Mouse (Mus musculus): Measurements from ENCODE around the gene Mmp25. TPM values are rescaled to one million over a fixed set of nuclear protein-coding genes. Genes with fewer than 3 reads are reported as not detected.

Mmp25 gene
- total and polyA plus RNA-seq, 2 experiments = under 0.01 to 0.10 TPM

DNA sequence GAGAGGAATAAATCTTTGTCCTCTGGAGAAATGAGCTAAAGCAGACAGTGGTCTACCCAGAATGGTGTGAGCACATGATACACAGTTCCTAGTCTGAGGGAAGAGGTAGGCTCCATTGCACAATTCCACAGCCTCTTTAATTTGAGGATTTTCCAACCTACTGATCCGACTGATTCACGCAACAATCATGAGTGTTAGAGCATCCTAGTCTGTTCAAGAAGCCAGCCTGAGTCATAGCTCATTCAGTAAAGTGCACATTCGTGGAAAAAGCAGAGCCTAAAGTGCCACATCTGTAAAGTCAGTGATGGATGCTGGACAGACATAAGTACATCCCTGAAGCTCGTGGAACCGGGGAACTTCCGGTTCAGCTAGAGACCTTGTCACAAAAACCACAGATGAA, 6.3 kb upstream of the Mmp25 start:
- Histone ChIP-seq H3K4me1 (ENCODE audit: control insufficient read depth, insufficient read depth, low read length) (no peaks in the 10 kb centered on the region), H3K27ac (replicated peaks; ENCODE audit: insufficient read depth, low read depth, low read length) (no peak overlapping the region), H3K9ac (ENCODE audit: low read depth, low read length) (no peak overlapping the region), H3K27me3 (ENCODE audit: control insufficient read depth, insufficient read depth, low read length) (no peaks in the 10 kb centered on the region), H3K79me2 (ENCODE audit: control insufficient read depth, insufficient read depth, low read length) (no peaks in the 10 kb centered on the region), H3K36me3 (ENCODE audit: control insufficient read depth, insufficient read depth, low read length) (no peaks in the 10 kb centered on the region), H3K4me3 (ENCODE audit: insufficient read depth, low read depth, low read length) (no peak overlapping the region)
- DNase-seq (ENCODE audit: extremely low read depth, low read depth, low spot score) = no peak
- no peak for TF ChIP-seq CTCF (IDR thresholded peaks at IDR 0.05; ENCODE audit: low read depth, low read length)
- 75% methylated on average over 6 of the region's 6 CpGs for WGBS

DNA sequence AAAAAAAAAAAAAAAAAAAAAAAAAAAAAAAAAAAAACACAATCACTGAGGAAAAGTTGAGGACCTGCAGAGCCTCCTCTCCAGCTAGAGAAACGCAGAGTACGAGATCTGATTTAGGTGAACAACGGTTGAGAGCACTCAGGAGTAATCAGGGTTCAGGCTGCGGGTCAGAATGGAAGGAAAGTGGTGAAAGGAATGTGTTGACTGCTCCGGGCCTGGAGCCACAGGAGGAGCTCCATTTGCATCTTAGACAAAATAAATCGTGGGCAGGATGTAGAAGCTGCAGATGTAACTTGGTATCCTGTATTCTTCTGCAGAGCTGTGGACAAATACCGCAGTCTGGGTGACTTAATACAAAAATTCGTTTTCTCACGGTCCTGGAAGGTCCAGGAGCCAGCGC, 817 bp upstream of the Mmp25 start:
- no peaks in the 10 kb centered on the region for H3K36me3 ChIP-seq (ENCODE audit: control insufficient read depth, insufficient read depth, low read length)
- H3K4me1 ChIP-seq (ENCODE audit: control insufficient read depth, insufficient read depth, low read length) = peaks cover 2% of the 10 kb centered on the region; the same call in 1 of the 2 replicates
- no peak overlapping the region for H3K9ac ChIP-seq (ENCODE audit: low read depth, low read length)
- H3K4me3 ChIP-seq (ENCODE audit: insufficient read depth, low read depth, low read length) = no peak overlapping the region
- TF ChIP-seq CTCF (IDR thresholded peaks at IDR 0.05; ENCODE audit: low read depth, low read length) (no peak), POLR2A (IDR thresholded peaks at IDR 0.05; ENCODE audit: extremely low read depth, insufficient read depth, low read length) (no peak)
- DNase-seq (ENCODE audit: extremely low read depth, low read depth, low spot score) = no peak
- no peaks in the 10 kb centered on the region for H3K79me2 ChIP-seq (ENCODE audit: control insufficient read depth, insufficient read depth, low read length)
- no peak overlapping the region for H3K27ac ChIP-seq (replicated peaks; ENCODE audit: insufficient read depth, low read depth, low read length)
- peaks cover 13% of the 10 kb centered on the region for H3K27me3 ChIP-seq (ENCODE audit: control insufficient read depth, insufficient read depth, low read length)
- whole genome bisulfite sequencing = 49% methylated on average over 10 of the region's 10 CpGs

DNA sequence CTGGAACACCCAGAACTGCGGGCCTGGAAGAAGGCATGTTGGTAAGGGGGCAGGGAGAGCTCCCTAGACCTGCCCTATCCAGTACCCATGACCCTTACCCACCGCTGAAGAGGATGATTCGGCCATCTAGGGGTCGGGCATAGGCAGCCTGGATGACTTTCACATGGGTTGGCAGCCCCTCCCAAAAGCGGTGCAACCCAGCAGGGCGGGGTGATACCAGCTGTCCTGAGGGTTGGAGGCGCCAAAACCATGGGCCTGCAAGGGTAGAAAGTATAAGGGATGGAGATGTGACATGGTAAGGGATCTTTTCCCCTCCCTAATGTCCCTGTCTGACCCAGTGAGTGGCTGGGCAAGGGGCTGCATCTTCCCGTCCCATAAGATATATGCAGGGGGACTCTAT, 13.8 kb downstream of the Mmp25 start:
- Histone ChIP-seq H3K27ac (replicated peaks; ENCODE audit: insufficient read depth, low read depth, low read length) (no peak overlapping the region), H3K27me3 (ENCODE audit: control insufficient read depth, insufficient read depth, low read length) (no peaks in the 10 kb centered on the region), H3K79me2 (ENCODE audit: control insufficient read depth, insufficient read depth, low read length) (no peaks in the 10 kb centered on the region), H3K9ac (ENCODE audit: low read depth, low read length) (no peak overlapping the region), H3K36me3 (ENCODE audit: control insufficient read depth, insufficient read depth, low read length) (no peaks in the 10 kb centered on the region), H3K4me3 (ENCODE audit: insufficient read depth, low read depth, low read length) (no peak overlapping the region), H3K4me1 (ENCODE audit: control insufficient read depth, insufficient read depth, low read length) (no peaks in the 10 kb centered on the region)
- TF ChIP-seq CTCF (IDR thresholded peaks at IDR 0.05; ENCODE audit: low read depth, low read length) (no peak), POLR2A (IDR thresholded peaks at IDR 0.05; ENCODE audit: extremely low read depth, insufficient read depth, low read length) (no peak)
- DNase-seq (ENCODE audit: extremely low read depth, low read depth, low spot score) = no peak
- 75% methylated on average over 8 of the region's 8 CpGs for WGBS

DNA sequence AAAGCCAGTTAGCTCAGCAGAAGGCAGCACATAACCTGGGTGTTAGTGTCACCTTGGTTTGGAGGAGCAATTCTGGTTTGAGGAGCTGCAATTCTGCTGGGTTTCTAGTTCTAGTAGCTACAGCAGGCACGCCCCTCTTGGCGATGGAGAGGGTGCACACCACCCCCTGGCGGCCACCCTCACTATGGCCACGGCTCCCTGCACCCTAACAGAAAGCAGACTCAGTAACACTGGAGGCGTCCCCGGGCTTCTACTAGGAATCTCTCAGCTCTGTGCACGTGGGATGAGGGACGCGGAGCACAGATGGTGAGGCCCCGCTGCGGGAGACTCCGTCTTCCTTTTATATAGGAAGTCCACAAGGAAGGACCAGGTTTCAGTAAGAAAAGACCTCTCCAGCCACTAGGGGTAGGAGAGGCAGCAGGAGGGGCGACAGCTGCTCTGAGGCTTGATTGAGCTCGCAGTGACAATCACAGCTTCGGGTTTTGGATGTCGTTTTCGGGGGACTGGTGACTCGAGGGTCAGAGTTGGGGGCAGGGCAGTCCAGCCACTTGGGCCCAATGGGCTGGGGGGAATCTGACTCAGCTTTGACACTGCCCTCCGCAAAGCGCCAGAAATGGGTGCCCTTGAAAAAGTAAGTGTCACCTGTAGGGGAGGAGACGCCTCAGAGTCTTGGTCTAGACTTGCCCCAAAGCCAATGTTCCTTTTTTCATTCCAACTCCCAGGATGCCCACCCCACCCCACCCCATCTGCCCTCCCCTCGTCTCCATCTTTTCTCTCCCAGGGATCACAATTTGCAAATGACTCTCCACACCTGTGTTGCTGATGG, 14.7 kb downstream of the Mmp25 start:
- no peaks in the 10 kb centered on the region for H3K27me3 ChIP-seq (ENCODE audit: control insufficient read depth, insufficient read depth, low read length)
- no peaks in the 10 kb centered on the region for H3K36me3 ChIP-seq (ENCODE audit: control insufficient read depth, insufficient read depth, low read length)
- H3K27ac ChIP-seq (replicated peaks; ENCODE audit: insufficient read depth, low read depth, low read length) = no peak overlapping the region
- no peaks in the 10 kb centered on the region for H3K4me1 ChIP-seq (ENCODE audit: control insufficient read depth, insufficient read depth, low read length)
- TF ChIP-seq CTCF (IDR thresholded peaks at IDR 0.05; ENCODE audit: low read depth, low read length) (peak; percentile 83), POLR2A (IDR thresholded peaks at IDR 0.05; ENCODE audit: extremely low read depth, insufficient read depth, low read length) (no peak)
- no peaks in the 10 kb centered on the region for H3K79me2 ChIP-seq (ENCODE audit: control insufficient read depth, insufficient read depth, low read length)
- 14% methylated on average over 22 of the region's 22 CpGs for WGBS
- peak; percentile 7 for DNase-seq (ENCODE audit: extremely low read depth, low read depth, low spot score)
- H3K4me3 ChIP-seq (ENCODE audit: insufficient read depth, low read depth, low read length) = no peak overlapping the region
- H3K9ac ChIP-seq (ENCODE audit: low read depth, low read length) = no peak overlapping the region

DNA sequence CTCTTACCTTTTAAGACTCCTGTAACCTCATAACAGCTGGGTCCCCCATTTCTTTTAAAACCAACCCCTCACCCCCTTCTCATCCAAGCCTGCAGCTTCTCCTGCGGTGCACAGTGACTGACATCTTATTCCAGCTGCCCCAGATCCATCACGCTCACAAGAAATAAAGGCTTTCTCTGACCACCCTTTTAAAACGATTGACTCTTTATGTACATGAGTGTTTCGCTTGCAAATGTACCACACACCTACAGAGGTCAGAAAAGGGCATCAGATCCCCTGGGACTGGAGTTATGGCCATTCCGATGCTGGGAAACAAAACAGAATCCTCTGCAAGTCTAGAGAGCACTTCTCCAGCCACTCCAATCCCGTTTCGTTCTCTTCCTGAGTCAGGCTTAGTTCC, 17.3 kb downstream of the Mmp25 start:
- Histone ChIP-seq H3K79me2 (ENCODE audit: control insufficient read depth, insufficient read depth, low read length) (no peaks in the 10 kb centered on the region), H3K27ac (replicated peaks; ENCODE audit: insufficient read depth, low read depth, low read length) (no peak overlapping the region), H3K36me3 (ENCODE audit: control insufficient read depth, insufficient read depth, low read length) (no peaks in the 10 kb centered on the region), H3K27me3 (ENCODE audit: control insufficient read depth, insufficient read depth, low read length) (no peaks in the 10 kb centered on the region), H3K4me1 (ENCODE audit: control insufficient read depth, insufficient read depth, low read length) (no peaks in the 10 kb centered on the region), H3K4me3 (ENCODE audit: insufficient read depth, low read depth, low read length) (no peak overlapping the region), H3K9ac (ENCODE audit: low read depth, low read length) (no peak overlapping the region)
- TF ChIP-seq CTCF (IDR thresholded peaks at IDR 0.05; ENCODE audit: low read depth, low read length) (no peak), POLR2A (IDR thresholded peaks at IDR 0.05; ENCODE audit: extremely low read depth, insufficient read depth, low read length) (no peak)
- 54% methylated on average over 7 of the region's 7 CpGs for WGBS
- DNase-seq (ENCODE audit: extremely low read depth, low read depth, low spot score) = no peak

DNA sequence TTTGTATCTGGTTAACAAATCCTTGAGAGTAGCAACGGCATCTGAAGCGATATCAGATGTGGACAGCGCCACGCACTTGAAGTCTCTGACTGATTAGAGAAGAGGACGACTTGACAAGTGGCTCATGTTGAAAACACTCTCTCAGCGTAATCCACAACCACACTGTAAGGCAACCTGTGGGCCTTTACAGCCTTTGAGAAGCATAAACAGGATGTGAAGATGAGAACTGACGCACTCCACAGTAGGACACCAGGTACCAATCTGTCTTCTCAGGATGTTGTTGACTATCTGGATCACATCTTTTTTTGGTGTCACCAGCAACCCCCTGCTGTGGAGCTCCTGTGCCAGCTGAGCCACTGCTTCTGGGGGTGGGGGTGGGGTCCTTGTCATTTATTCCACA, 24.7 kb downstream of the Mmp25 start:
- Histone ChIP-seq H3K4me1 (ENCODE audit: control insufficient read depth, insufficient read depth, low read length) (no peaks in the 10 kb centered on the region), H3K36me3 (ENCODE audit: control insufficient read depth, insufficient read depth, low read length) (no peaks in the 10 kb centered on the region), H3K27ac (replicated peaks; ENCODE audit: insufficient read depth, low read depth, low read length) (no peak overlapping the region), H3K4me3 (ENCODE audit: insufficient read depth, low read depth, low read length) (no peak overlapping the region), H3K79me2 (ENCODE audit: control insufficient read depth, insufficient read depth, low read length) (no peaks in the 10 kb centered on the region), H3K9ac (ENCODE audit: low read depth, low read length) (no peak overlapping the region), H3K27me3 (ENCODE audit: control insufficient read depth, insufficient read depth, low read length) (peaks cover 5% of the 10 kb centered on the region; the same call in 1 of the 2 replicates)
- 72% methylated on average over 7 of the region's 7 CpGs for WGBS
- no peak for DNase-seq (ENCODE audit: extremely low read depth, low read depth, low spot score)
- TF ChIP-seq CTCF (IDR thresholded peaks at IDR 0.05; ENCODE audit: low read depth, low read length) = no peak
- TF ChIP-seq POLR2A (IDR thresholded peaks at IDR 0.05; ENCODE audit: extremely low read depth, insufficient read depth, low read length) = no peak
